Mouse (Mus musculus) cerebellum, adult 18-20 months (tissue): ENCODE data around the gene Hoxb7.

ENCODE experiments used
- DNase-seq, 2 experiments: peaks; one replicate each; pipeline ENCODE4 v3.0.0; 2021

Hoxb7 gene

GRCm38 (mm10) chr11:96268031-96268745 lies 18.2 kb upstream of the Hoxb7 start:
- DNase-seq: no peak

DNA sequence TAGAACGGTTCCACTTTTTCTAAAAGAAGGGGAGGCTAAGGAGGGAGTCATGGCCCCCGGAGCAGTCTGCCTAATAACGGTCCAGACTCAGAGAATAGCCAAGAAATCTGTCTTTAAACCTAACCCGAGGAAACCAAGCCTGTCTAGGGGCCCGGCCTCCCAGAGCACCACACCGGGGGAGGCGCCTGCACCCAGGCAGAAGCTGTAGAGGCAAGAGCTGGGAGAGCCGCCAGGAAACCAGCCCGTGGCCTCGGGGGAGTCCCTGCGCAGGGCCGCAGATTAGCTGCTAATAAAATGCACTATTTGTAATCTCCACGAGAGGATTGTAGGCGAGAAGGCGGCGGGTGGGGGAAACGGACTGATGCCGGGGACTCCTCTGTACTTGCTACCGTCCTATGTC lies 16.6 kb upstream of the Hoxb7 start:
- no peak for DNase-seq

GRCm38 (mm10) chr11:96270996-96271540 lies 15.4 kb upstream of the Hoxb7 start, which contains the start of gene Hoxb9:
TSS of gene Hoxb9 (plus strand) at chr11:96271457.
- DNase-seq: no peak

GRCm38 (mm10) chr11:96271541-96272011 lies 14.8 kb upstream of the Hoxb7 start:
- DNase-seq: no peak

DNA sequence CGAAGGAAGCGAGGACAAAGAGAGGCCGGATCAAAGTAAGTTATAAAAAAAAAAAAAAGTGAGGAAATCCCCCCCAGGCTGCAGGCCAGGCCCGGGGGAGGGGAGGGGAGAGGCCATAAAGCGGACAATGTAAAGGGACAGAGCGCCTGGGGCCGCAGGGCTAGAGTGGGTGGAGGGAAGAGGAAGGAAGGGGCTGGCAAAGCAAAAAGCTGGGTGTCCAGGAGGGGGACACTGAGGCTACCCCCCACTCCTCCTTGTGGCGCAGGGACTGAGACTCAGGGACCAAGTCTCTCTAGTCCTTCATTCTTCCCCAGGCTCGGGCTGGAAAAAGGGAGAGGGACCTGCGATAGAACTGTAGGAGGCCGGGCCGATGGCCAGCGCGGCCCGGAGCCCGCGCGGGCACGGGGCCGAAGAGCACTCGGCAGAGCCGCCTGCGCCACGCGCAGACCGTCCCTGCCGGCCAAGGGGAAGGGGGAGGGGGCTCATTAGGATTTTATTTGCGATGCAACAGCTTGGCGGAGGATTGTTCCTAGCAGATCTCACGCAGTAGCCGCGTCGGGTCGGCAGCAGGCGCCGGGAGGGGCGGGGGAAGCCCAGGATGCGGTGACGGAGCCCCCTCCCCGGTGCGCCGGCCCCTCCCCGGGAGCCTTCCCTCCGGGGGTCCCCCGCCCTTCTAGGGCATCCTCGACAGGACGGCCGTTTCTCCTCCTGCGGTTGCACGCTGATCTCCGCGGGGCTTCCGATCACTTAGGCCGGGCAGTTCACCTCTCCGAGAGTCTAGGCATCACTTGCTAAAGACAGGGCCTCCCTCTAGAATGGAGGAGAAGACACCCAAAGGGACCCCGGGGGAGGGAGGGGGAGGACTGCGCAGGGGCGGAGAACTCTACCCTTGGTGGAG lies 14.2 kb upstream of the Hoxb7 start:
- DNase-seq: no peak

- DNase-seq: no peak
Measured at GRCm38 (mm10) chr11:96274428-96274827, 12.0 kb upstream of the Hoxb7 start.

DNA sequence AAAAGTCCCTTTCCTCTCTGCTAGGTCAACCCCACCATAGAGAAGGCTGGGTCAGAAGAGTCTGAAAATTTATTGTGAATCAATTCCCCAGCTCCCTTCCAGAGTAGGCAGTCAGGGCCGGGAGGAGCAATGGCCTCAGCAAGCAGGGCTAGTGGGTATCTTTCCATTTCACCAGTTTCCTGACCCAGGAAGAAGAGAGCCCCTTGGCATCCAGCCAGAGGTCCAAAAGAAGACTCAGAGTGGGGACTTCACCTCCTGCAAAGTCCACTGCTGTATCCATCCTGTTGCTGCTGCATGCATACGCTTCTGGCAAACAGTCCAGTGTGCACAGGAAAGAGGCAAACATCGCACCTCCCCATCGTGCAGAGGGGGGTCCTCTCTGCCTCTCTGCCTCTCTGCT lies 10.5 kb upstream of the Hoxb7 start:
- no peak for DNase-seq

GRCm38 (mm10) chr11:96277151-96278044 lies 9.0 kb upstream of the Hoxb7 start:
- no peak for DNase-seq

GRCm38 (mm10) chr11:96278324-96278723 lies 8.1 kb upstream of the Hoxb7 start:
- DNase-seq: no peak

DNA sequence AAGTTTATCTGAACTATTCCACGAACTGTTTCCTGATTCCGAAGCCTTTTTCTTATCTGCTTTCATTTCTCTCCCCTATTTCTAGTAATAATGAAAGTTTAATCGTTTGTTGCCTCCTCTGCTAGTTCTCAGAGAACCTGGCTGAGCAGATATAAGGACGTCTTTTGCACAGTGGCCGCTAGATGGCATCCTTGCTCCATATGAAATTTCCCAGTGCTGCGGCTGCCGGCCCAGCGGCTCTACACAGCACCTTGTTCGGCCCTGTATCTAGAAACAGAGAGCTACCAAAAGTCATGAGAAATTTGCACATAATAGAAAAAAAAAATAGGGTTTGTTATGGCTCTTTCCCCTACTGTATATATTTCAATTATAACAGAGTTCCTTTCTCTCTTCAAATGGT lies 7.7 kb upstream of the Hoxb7 start:
- peak; percentile 76 to 89 for DNase-seq

DNA sequence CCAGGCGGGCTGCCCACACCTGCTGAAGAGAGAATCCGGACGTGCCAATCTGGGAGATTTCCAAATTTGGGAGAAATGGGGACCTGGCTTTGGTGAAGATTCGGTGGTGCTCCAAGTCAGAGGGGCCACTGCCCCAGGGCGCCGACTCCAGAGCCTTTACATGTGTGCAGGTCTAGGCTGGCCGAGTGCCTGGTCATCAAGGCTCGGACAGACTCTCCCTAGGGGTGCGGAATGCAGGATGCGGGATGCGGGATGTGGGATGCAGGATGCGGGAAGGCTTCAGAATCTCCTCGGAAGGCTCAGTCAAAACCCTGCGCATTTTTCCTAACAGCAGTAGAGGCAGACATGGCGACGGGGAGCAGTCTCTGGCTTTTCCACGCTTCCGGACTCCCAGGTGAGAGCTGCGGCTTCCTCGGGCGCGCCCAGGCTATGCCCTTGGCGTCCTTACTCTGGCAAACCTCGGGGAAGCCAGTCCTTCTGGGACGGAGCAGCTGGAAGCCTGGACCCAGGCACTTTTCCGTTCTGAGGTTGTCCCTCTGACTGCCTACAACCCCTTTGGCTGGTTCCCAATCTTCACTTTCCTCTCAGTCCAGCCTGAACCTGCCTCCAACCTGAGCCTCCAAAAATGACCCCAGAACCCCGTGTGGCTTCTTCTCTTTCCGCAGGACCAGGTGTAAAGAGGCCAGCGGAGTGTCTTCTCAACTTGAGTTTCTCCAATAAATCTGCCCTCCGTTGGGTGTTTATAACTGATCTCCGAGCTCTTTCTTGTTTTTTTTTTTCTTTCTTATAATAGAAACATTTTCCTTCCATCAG lies 6.8 kb upstream of the Hoxb7 start:
- no peak for DNase-seq

DNA sequence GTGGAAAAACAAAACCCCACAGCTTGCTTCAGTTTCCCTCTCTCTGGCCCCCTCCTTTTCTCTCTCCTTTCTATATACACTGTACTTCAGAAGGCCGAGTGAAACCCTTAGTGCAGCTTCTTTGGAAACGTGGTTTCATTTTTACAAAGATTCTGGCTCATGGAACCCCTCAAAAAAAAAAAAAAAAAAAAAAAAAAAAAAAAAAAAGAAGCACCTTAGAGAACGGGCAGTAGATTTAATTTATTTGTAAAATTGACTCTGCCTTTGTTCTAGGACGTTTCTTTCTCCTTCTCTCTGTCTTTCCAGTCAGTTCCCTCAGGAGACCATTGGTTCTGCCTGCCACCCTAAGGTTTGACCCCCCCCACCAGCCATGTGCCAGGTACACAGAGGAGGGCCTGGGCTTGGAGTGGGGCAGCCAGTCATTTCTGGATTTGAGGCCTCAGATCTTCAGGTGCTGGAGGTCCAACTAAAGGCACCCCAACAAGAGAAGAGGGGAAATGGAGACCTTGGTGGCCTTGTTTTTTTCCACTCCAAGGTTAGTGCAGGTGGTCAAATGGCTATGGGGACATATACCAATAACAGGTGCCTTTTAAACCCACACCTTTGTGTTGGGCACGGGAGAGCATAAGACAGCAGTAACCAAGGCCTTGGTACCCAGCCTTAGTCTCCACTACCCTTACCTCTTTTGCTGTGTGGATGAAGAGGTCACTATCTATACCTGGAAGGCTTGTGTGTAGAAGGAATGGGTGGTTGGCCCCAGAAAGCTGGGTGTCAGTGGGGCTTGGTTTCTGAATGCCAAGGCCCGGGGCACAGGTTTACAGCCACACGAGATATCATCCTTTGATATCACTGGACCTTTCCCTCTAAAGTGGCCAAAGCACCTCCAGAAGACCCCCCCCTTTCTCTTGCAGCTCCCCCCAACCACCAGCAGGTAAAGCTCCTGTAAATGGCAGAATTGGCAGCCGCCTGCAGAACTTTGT lies 5.7 kb upstream of the Hoxb7 start:
- no peak for DNase-seq

DNA sequence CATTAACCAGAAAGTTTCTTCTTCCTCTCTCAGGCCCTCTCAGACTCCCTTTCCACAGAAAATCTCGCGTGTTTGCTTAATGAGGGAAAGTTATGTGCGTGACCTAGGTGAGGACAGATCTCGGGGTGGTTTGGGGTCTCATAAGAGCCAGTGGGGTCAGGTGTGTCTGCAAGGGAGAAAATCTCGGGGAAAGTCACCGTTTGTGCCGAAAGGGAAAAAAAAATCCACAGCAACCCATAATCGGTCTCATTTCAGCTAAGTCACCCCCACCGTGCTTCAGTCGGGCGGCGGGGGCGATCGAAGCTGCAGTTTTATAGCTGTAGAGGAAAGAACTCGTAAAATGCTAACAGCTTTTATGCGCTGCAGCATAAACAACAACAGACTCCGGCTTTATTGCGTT lies 5.0 kb upstream of the Hoxb7 start:
- no peak for DNase-seq

GRCm38 (mm10) chr11:96281855-96282570 lies 4.4 kb upstream of the Hoxb7 start, which contains the start of gene Hoxb8:
TSS of gene Hoxb8 (plus strand) at chr11:96281905.
- no peak for DNase-seq

DNA sequence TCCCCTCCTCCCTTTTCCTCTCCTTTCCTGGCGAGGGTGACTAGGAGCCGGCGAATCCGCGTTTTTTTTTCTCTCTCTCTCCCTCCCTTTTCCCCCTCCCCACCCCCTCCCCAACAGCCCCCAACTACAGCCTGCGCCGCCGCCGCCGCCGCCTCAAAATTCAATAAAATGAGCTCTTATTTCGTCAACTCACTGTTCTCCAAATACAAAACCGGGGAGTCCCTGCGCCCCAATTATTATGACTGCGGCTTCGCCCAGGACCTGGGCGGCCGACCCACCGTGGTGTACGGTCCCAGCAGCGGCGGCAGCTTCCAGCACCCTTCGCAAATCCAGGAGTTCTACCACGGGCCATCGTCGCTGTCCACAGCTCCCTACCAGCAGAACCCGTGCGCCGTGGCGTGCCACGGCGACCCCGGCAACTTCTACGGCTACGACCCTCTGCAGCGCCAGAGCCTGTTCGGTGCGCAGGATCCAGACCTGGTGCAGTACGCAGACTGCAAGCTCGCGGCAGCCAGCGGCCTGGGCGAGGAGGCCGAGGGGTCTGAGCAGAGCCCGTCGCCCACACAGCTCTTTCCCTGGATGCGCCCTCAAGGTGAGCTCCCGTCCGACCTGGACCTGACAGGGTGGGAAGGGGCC lies 3.5 kb upstream of the Hoxb7 start:
- DNase-seq: no peak

- DNase-seq: no peak
Measured at GRCm38 (mm10) chr11:96284041-96284749, 2.2 kb upstream of the Hoxb7 start.

DNA sequence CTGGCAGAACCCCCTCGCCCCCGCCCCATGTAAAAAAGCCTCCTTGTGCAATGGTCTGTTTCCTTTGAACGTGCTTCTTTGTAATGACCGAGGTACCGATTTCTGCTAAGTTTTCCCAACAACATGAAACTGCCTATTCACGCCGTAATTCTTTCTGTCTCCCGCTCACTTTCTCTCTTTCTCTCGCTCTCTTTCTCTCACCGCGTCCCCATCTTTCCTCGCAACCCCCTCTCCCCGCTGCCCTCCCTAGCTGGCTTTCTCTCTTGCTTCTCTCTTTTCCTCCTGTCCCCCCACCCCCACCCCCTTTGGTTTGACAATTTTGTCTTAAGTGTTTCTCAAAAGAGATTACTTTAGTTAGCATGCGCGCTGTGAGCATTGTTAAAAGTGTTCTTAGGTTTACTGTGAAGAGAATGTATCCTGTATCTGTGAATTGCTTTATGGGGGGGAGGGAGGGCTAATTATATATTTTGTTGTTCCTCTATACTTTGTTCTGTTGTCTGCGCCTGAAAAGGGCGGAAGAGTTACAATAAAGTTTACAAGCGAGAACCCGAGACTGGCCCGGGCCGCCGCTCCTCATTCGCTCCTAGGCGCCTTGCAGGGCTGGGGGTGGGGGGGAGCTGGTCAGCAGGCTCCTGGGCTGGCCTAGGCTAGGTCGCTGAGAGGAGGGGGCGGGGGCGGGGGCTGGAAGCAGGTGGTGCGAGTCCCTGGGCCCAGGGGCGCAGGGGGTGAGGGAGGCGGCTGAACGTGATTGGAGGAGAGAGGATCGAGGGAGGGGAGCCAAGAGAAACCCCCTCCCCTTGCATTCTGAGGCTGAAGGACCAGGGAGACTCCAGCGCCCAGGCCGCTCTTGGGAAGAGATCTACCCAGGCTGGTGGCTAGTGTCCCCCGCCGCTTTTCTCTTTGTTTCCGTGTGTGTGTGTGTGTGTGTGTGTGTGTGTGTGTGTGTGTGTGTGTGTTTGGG lies 1.4 kb upstream of the Hoxb7 start:
- no peak for DNase-seq
